Mouse (Mus musculus) intestine, embryonic 16.5 days (tissue): ENCODE measurements around the gene Bcl6b. TPM values are rescaled to one million over a fixed set of nuclear protein-coding genes. Genes with fewer than 3 reads are reported as not detected.

ENCODE experiments used
- ATAC-seq: fragments of 200-750 bp; cut with Nextera tagmentation; 2 replicates; pipeline ENCODE4 v1.8.0; 2017; ENCODE audit warnings: moderate TSS enrichment, moderate library complexity
- H3K27ac ChIP-seq: fragments of 300-500 bp; sonication (generic); 2 replicates; pipeline ENCODE4 v1.5.1; 2014; ENCODE audit warnings: mild to moderate bottlenecking, low read length
- H3K27me3 ChIP-seq: fragments of 300-500 bp; sonication (generic); replicated peaks from 2 replicates; pipeline ENCODE4 v1.6.1; 2014; ENCODE audit warnings: low read length, control low read depth, mixed read lengths; ENCODE audit not compliant: control insufficient read depth, insufficient read depth
- H3K36me3 ChIP-seq: fragments of 300-500 bp; sonication (generic); 2 replicates; pipeline ENCODE4 v1.6.1; 2014; ENCODE audit warnings: low read length, control low read depth; ENCODE audit not compliant: control insufficient read depth, insufficient read depth
- H3K4me1 ChIP-seq: fragments of 300-500 bp; sonication (generic); 2 replicates; pipeline ENCODE4 v1.6.1; 2014; ENCODE audit warnings: low read length, control low read depth, mixed read lengths; ENCODE audit not compliant: control insufficient read depth, insufficient read depth
- H3K4me2 ChIP-seq: fragments of 300-500 bp; sonication (generic); 2 replicates; pipeline ENCODE4 v1.6.1; 2014; ENCODE audit warnings: low read depth, low read length, control low read depth
- H3K4me3 ChIP-seq: fragments of 300-500 bp; sonication (generic); 2 replicates; pipeline ENCODE4 v1.5.1; 2014; ENCODE audit warnings: mild to moderate bottlenecking, low read length
- H3K9ac ChIP-seq: fragments of 300-500 bp; sonication (generic); 2 replicates; pipeline ENCODE4 v1.6.1; 2014; ENCODE audit warnings: low read depth, low read length
- H3K9me3 ChIP-seq: fragments of 300-500 bp; sonication (generic); 2 replicates; pipeline ENCODE4 v1.6.1; 2016; ENCODE audit warnings: low read length, control low read depth; ENCODE audit not compliant: control insufficient read depth
- WGBS: fragments of 180-500 bp; shearing (Covaris S2); extraction: QIAGEN DNeasy Blood & Tissue Kit; methylation state at CpG from one replicate; pipeline ENCODE4 v1.1.7; 2014; 5-methylcytosine and 5-hydroxymethylcytosine counted together
- polyA plus RNA-seq: library from polyadenylated mRNA; unstranded; fragments of >200 nt; fragmentation: Nextera tagmentation; extraction: Ambion mirVana; gene quantifications from 2 replicates; pipeline ENCODE4 v1.2.1, GENCODE M21; 2015

Gene Bcl6b
- polyA plus RNA-seq, 1 experiment from 2014 or later = 10.4 TPM

DNA sequence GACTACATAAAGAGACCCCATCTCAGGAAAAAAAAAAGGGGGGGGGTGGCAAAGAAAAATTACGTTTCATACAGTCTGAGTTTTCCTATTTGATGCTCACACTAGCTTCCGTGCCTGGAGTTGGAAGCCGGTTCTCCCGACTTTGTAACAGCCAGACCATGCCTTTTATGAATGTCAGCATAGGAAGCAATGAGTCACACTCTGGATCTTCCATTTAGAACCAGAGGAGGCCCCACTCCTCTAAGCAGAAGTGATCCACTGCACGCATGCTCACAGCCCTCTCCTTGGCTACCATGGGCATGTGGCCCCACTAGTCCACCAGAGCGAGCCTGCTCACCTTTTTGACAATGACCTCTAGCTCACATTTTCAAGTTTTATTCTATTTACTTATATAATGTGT, 38.4 kb downstream of the Bcl6b start:
- Histone ChIP-seq H3K4me3 (no peak overlapping the region), H3K9me3 (no peaks in the 10 kb centered on the region), H3K36me3 (no peaks in the 10 kb centered on the region), H3K4me2 (no peak overlapping the region), H3K27me3 (no peaks in the 10 kb centered on the region), H3K4me1 (no peaks in the 10 kb centered on the region), H3K9ac (no peak overlapping the region), H3K27ac (no peak overlapping the region)
- WGBS = 79% methylated on average over 6 of the region's 6 CpGs
- ATAC-seq = no peak

DNA sequence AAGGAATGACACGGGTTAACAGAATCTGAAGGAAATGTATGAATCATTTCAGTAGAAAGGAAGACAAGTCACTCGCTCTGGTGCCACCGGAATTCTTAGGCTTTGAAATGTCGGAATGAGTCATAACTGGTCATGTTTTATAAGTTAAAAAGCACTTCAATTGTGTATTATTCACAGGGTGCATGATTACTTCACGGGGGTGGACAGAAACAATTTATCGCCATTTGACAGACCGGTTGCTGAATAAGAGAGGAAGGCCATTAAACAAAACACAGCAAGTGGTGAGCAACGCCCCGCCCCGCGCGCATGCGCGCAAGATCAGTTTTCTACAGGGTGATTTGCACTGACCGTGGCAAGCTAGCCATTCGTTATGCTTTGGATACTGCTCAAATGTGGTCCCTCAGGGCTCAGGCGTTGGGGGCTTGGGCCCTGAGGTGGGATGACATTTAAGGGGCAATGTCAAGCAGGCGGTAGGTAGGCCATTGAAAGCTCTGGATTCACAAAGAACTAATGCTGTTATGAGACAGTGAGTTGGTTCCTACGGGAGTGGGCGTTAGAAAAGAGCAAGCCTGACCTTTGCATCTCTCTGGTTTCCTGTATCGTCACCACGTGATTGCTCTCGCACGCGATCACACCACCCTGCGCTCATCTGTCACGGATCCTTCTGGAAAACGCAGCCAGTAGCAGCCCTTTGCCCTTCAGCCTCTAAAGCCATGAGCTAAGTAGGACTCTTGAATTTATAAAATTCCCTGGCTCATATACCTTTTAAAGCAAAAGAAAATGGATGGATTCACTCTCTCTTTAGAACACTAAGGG, 40.1 kb downstream of the Bcl6b start:
- no peaks in the 10 kb centered on the region for H3K27me3 ChIP-seq
- no peaks in the 10 kb centered on the region for H3K9me3 ChIP-seq
- no peak overlapping the region for H3K4me3 ChIP-seq
- ATAC-seq = no peak
- H3K4me1 ChIP-seq = no peaks in the 10 kb centered on the region
- no peak overlapping the region for H3K9ac ChIP-seq
- H3K27ac ChIP-seq = no peak overlapping the region
- 84% methylated on average over 28 of the region's 28 CpGs for WGBS
- no peaks in the 10 kb centered on the region for H3K36me3 ChIP-seq
- no peak overlapping the region for H3K4me2 ChIP-seq

DNA sequence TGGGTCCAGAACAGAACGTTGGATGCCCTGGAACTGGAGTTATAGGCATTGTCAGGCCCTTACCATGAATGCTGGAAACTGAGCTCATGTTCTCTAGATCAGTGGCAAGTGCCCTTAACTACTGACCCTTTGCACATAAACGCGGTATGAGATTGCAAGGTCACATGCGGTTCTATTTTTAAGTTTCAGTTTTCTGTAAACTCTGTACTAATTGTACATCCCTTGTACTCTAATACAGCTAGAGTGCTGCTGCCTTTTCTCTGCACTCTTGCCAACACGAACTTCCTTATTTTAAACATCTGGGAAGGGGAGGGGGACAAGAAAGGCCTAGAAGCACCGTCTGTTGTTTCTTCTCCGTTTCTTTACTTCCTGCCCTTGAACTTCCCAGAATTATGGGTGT, 44.5 kb downstream of the Bcl6b start:
- Histone ChIP-seq H3K27me3 (no peaks in the 10 kb centered on the region), H3K27ac (no peak overlapping the region), H3K9ac (no peak overlapping the region), H3K4me1 (no peaks in the 10 kb centered on the region), H3K36me3 (no peaks in the 10 kb centered on the region), H3K4me2 (no peak overlapping the region), H3K4me3 (no peak overlapping the region), H3K9me3 (no peaks in the 10 kb centered on the region)
- no peak for ATAC-seq
- WGBS = 58% methylated on average over 7 of the region's 7 CpGs

DNA sequence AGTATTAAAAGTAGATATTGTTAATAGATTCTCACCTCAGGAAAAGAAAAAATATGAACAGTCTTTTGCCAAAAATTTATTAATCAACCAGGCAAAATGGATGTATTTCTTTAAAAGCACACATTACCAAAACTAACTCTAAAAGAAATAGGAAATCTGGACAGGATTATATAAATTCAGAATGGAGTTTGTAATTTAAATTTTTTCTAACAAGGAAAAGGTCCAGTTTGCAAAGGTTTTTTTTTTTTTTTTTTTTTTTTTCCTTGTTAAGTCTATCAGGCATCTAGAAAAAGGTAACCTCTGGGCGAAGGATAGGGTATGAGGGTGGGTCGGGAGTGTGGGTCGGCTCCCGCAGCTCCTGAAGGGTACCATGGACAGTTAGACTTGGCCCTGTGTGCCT, 49.1 kb downstream of the Bcl6b start:
- Histone ChIP-seq H3K27me3 (no peaks in the 10 kb centered on the region), H3K36me3 (no peaks in the 10 kb centered on the region), H3K27ac (no peak overlapping the region), H3K4me2 (no peak overlapping the region), H3K4me3 (no peak overlapping the region), H3K9ac (no peak overlapping the region), H3K9me3 (no peaks in the 10 kb centered on the region), H3K4me1 (no peaks in the 10 kb centered on the region)
- ATAC-seq = no peak
- WGBS = 93% methylated on average over 4 of the region's 4 CpGs

DNA sequence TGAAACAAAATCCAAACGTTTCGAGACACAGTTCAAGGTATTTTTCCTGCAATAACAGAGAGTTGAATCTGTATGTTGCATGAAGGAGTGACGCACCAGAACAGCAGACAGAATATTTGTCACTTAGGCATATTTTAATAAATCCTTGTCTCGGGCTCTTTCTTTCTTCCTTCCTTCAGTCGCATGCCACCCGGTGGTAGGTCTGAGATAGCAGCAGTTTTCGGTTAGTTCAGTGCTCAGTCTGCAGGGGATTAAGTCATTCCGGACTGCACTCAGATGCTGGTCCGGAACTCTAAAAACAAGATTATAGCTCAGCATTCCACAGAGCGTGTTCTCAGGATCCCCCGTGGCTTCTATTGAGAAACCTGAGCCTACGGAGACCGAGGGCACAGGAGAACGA, 50.2 kb downstream of the Bcl6b start:
- no peak for ATAC-seq
- H3K4me1 ChIP-seq = no peaks in the 10 kb centered on the region
- H3K9me3 ChIP-seq = no peaks in the 10 kb centered on the region
- H3K4me3 ChIP-seq = no peak overlapping the region
- no peaks in the 10 kb centered on the region for H3K36me3 ChIP-seq
- WGBS = 38% methylated on average over 14 of the region's 14 CpGs
- no peak overlapping the region for H3K4me2 ChIP-seq
- H3K27ac ChIP-seq = no peak overlapping the region
- no peak overlapping the region for H3K9ac ChIP-seq
- no peaks in the 10 kb centered on the region for H3K27me3 ChIP-seq

DNA sequence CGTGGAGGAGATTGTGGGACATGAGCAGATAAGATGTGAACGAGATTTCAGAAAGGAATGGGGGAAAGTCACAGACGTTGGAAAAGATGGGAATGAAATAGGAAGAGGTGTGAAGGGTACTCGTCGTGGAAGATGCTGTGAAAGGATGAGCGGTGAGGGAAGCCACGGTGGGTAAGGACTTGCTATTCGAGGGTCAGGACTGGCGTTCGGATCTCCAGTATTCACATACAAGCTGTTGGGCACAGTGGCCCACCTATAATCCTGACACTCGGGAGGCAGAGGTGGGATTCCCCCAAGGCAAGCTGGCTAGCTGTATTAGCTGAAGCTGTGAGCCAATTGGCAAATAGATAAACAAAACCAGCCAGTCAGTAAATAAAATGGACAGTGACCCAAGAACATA, 50.8 kb downstream of the Bcl6b start:
- no peak overlapping the region for H3K4me3 ChIP-seq
- H3K36me3 ChIP-seq = no peaks in the 10 kb centered on the region
- H3K4me2 ChIP-seq = no peak overlapping the region
- no peaks in the 10 kb centered on the region for H3K9me3 ChIP-seq
- no peak overlapping the region for H3K27ac ChIP-seq
- 78% methylated on average over 11 of the region's 11 CpGs for WGBS
- H3K9ac ChIP-seq = no peak overlapping the region
- H3K4me1 ChIP-seq = no peaks in the 10 kb centered on the region
- no peaks in the 10 kb centered on the region for H3K27me3 ChIP-seq
- no peak for ATAC-seq

DNA sequence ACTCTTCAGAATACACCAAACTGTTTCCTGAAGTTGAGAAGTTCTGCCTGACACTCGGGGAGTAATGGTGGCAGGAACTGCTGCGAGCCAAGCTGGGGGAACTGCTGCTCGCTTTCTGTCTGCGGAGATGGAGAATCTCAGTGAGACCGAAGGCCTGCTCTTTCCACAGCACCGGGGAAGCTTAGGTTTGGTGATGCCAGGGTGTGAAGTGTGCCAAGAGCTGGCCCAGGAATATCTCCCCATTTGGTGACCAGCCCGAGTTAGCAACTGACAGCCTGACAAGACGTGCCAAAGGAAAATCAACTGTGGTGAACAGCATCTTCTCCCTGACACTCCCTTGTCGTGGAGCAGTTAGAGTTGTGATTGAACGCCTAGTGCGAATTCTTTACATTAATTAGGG, 51.3 kb downstream of the Bcl6b start:
- Histone ChIP-seq H3K4me2 (no peak overlapping the region), H3K4me1 (no peaks in the 10 kb centered on the region), H3K36me3 (no peaks in the 10 kb centered on the region), H3K4me3 (no peak overlapping the region), H3K27ac (no peak overlapping the region), H3K9ac (no peak overlapping the region), H3K27me3 (no peaks in the 10 kb centered on the region), H3K9me3 (no peaks in the 10 kb centered on the region)
- ATAC-seq = no peak
- whole genome bisulfite sequencing = 85% methylated on average over 11 of the region's 11 CpGs

DNA sequence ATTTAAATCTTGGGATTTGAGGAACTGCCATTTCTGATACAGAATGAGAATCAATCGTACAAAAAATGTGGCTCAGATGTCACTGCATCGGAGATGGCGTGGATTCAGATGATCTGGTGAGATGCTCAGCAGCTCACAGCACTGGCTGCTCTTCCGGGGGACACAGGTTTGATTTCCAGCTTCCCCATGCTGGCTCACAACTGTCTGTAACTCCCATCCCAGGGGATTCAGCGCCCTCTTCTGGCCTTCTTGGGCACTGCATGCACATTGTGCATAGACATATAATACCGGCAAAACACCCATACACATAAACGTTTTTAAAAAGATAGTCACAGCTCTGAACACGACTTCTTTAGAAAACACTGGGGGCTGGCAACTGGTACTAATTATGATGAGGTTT, 52.0 kb downstream of the Bcl6b start:
- H3K27ac ChIP-seq = no peak overlapping the region
- H3K36me3 ChIP-seq = no peaks in the 10 kb centered on the region
- 73% methylated on average over 8 of the region's 8 CpGs for WGBS
- H3K4me1 ChIP-seq = no peaks in the 10 kb centered on the region
- H3K9me3 ChIP-seq = no peaks in the 10 kb centered on the region
- H3K9ac ChIP-seq = no peak overlapping the region
- no peak for ATAC-seq
- no peak overlapping the region for H3K4me3 ChIP-seq
- H3K4me2 ChIP-seq = no peak overlapping the region
- H3K27me3 ChIP-seq = no peaks in the 10 kb centered on the region

DNA sequence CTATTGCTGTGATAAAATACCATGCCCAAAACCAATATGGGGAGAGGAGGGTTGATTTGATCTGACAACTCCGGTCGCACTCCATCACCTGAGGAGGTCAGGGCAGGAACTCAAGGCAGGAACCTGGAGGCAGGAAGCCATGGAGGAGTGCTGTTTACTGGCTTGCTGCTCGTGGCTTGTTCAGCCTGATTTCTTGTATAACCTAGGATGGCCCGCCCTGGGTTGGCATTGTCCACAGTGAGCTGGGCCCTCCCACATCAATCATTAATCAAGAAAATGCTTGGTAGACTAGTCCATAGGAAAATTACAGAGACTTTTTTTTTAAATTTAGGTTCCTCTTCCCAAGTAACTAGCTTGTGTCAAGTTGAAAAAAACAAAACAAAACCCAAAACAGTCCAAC, 55.1 kb downstream of the Bcl6b start:
- no peak overlapping the region for H3K4me2 ChIP-seq
- H3K9me3 ChIP-seq = no peaks in the 10 kb centered on the region
- H3K36me3 ChIP-seq = no peaks in the 10 kb centered on the region
- no peak overlapping the region for H3K4me3 ChIP-seq
- H3K9ac ChIP-seq = no peak overlapping the region
- H3K27me3 ChIP-seq = no peaks in the 10 kb centered on the region
- no peak for ATAC-seq
- 81% methylated on average over 4 of the region's 4 CpGs for WGBS
- H3K27ac ChIP-seq = no peak overlapping the region
- no peaks in the 10 kb centered on the region for H3K4me1 ChIP-seq
